Mouse (Mus musculus) mouse trophoblast stem cell (cell line): ENCODE data around the gene Rassf8.

Source experiments
- in situ Hi-C, 2 experiments: fragments of 300-500 bp; cut with MseI, MboI; formaldehyde crosslinking; loops; 2 replicates in 1 of 2; 3 replicates in 1 of 2; pipeline ENCODE4 v1.15.1; 2025

The Rassf8 gene

DNA sequence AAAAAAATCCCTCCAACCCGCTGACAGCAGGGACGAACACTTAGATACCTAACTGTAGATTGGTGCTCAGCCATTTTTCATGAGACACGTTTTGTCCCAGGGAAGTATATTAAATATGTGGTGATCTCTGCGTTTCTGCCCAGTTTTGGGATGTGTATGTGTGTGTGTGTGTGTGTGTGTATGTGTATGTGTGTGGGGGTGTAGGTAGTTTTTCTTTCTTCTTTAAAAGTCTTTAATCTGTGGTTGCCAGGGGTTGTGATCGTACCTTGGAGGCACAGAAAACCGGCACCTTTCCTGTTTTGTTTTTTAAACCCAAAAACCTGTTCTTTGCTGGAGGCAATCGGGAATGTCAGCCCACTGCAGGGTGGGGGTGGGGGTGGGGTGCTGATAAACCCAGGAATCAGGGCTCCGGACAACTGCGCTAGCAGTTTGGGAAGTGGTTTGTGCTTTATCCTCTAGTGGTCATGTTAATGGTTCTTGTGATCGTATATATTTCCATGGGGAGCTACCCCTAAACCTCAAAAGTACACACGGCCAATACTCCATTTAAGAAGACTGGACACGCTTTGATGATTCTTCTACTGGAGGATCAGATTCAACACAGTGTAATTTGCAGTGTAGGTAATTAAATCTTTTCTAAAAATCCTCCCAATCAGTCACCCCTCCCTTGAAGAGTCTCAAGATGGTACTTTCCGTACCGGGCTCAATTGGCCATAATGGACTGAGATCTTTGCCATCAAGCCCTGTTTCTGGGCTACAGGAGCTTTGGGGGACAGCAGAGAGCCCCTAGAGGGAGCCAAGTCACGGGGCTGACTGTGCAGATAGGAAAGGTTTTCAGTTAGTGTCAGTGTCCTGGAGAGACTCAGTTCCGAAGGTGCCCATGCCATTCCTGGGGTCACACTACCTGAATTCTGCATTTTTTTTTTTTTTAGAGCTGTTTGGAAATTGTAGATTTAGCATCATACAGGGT is 1.4 kb downstream of the Rassf8 start:
- in situ Hi-C loops: no loop called here

- in situ Hi-C loops: no loop called here
Observed at GRCm38 (mm10) chr6:145750394-145750793, 3.8 kb downstream of the Rassf8 start.

DNA sequence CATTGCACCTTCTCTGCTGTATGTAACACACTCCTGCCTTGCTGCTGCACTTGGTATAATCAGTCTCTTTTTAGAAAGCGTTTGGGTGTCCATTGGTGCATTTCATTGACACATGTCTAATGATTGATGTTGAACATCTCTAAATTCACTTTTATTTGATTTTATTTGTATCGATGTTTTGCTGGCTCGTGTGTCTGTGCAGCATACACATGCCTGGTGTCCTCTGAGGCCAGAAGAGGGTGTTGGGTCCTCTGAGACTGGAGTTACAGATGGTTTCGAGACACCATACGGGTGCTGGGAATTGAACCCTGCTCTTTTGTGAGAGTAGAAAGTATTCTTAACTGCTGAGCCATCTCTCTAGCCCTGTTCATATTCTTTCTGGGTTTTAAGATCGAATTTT is 6.7 kb downstream of the Rassf8 start:
- in situ Hi-C loops: no loop called here

- in situ Hi-C loops: no loop called here
Observed at GRCm38 (mm10) chr6:145754416-145754815, 7.9 kb downstream of the Rassf8 start.

GRCm38 (mm10) chr6:145755942-145756639 is 9.5 kb downstream of the Rassf8 start:
- in situ Hi-C loops: no loop called here

GRCm38 (mm10) chr6:145756640-145757005 is 10.1 kb downstream of the Rassf8 start:
- in situ Hi-C loops: no loop called here

DNA sequence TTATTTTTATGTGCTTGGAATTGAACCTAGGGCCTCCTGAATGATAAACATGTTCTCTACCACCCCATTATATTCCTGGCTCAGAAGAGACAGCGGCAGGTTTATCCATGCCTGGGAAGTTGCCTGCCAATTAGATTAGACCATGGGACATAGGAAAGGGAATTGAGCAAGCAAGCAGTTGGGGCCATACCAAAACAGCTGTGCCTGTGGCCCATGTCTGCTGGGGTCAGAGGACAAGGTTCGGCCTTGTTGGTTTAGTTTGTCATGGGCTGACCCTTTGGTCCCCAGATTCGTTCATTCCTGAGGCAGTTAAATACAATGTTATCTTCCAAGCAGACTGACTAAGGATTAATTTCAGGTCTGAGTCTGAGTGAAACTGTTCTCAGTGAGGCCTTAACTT is 10.8 kb downstream of the Rassf8 start:
- in situ Hi-C loops: no loop called here

- in situ Hi-C loops: no loop called here
Observed at GRCm38 (mm10) chr6:145758685-145759084, 12.1 kb downstream of the Rassf8 start.

DNA sequence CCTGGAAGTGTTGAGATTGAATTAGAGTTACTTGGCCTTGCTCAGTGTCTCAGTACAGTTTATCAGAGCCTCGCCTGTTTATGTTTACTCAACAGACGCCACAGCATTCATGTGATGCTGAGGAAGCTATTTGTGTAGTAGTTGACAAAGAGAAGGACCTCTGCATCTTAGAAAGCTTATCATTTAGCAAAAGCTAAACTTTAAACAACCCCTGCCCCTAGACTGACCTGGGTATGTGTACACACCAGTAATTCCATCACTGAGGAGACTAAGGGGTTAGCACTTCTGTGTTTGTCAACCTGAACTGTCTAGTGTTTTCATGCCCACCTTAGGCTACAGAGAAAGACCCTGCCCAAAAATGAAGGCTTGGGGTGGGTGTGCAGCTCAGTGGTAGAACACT is 12.9 kb downstream of the Rassf8 start:
- in situ Hi-C loops: no loop called here

DNA sequence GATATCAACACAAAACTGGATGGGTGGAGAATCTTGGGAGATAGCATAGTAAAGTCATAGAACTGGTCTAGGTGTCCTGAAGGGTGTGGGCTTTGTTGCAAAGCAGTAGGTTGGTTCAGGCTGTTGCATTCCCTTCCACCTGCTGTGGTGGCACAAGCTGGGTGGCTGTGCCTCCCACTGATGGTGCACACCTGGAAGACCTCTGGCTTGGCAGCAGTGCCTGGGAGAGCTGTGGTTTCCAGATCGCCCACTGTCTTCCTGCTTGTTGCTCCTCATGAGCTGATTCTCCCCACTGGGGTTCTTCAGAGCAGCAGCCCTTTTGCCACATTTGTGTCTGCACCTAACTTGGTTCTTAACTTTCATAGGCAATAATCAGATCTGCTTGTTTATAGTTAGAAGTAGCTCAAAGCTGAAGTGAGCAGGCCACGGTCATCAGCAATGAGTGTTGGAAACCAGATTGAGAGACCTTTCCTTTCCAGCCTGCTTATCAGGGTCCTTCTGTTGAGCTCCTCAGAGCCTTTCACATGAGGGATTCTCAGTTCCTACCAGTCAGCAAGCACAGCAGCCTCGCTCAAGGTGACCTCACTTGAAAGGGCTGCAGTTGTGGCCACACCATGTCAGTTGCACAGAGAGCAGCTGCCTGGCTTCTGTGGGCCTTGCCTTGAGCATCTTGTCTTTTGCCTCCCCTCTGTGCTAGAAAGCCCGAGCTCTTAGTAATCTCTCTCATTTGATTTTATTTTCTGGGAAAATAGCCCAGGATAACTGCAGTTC is 13.9 kb downstream of the Rassf8 start:
- in situ Hi-C loops: no loop called here

DNA sequence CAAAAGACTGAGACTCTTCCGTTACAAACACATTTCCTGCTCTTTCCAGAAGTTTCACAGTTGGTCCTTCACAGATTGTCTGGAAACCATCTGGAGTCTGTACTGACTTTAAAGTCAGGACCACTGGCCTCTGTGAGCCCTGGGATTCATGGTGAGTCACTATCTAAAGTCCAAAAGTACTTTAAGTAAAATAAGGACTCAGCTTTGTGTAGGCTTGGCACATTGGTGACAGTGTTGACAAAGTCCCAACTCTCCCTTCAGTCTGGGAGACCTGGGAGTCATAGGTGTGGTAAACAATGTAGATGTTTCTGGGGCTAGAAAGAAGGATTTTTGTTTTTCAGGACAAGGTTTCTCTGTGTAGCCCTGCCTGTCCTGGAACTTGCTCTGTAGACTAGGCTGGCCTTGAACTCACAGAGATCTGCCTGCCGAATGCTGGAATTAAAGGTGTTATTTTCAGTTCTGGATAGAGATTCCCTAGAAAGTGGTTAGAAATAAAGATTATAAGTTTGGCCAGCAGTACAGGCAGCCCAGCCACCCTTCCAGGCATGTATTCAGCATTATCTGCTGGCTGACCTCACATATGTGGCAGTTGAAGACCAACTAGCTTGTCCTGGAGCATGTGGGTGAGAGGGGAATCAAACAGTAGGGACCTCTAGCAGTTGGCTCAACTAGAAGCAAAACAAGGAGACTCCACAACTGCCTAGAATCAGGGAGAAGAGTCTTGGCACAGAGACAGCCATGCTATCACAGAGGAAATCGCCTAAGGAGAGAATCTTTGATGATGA is 14.8 kb downstream of the Rassf8 start:
- in situ Hi-C loops: no loop called here

DNA sequence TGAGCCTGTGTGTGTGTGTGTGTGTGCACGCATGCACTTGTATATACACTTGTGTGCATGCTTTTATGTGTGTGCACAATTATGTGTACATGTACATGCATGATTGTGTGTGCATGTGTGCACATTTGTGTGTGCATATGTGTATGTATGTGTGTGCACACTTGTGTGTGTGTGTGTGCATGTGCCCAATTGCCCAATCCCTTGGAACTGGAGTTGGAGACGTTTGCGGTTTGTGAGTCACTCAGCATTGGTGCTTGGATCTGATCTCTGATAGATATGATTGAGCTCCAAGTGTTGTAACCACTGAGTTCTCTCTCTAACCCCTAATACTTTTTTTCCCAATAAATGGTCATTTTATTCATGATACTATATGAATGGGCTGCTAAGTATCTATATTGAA is 15.5 kb downstream of the Rassf8 start:
- in situ Hi-C loops: no loop called here

- in situ Hi-C loops: no loop called here
Observed at GRCm38 (mm10) chr6:145763051-145763450, 16.5 kb downstream of the Rassf8 start.

DNA sequence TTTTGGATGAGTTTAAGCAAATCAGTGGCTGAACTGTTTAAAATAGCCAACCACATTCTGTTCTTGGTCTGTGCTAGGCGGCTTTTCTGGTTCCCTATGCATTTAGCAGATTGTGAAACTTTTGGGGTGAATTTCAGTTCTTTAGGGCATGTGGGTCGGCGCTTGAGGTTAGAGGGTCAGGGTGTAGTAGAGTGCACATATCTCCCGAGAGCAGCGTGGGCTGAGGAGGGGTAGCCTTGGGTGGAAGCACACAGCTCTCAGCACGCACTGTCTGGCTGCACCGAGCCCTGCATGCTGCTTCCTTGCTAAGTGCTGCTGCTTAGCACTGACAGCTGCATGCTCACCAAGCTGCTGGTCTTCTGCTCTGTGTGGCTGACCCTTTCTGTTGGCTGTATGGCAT is 18.5 kb downstream of the Rassf8 start:
- in situ Hi-C loops: no loop called here

DNA sequence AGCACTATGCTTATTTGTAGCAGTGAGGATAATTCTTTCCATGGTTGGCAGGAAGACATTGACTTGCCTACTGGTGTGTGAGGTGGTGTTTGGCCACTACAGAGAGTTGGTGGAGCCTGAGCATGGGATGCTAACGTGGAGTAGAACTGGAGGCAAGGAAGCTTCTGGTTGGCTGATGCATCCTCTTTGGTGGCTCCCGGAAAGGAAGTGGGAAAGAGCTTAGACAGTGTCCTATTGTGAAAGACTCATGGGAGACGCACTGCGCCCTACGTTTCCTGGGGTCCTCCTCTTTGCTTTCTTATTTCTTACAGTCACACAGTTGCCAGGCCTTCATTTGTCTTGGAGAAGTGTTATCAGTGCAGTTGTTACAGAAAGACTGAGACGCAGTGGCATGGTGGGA is 20.4 kb downstream of the Rassf8 start:
- in situ Hi-C loops: no loop called here

DNA sequence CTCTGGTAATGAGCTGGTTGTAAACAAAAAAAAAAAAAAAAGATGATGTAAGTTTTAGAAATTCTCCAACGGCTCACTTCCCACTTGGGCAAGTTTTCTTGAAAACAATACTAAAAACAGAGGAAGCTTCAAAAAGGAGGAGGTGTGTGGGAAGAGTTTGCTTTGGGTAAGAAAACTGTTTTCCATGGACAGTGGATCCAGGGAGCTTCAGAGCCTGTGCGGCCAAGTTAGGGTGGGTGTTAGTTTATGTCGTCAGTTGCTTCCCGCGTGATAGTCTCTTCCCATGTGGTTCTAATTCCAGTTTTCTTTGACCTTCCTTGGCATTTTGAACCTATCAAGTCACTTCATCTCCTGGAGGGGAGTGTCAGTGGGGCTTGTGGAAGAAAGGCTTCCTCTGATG is 21.1 kb downstream of the Rassf8 start:
- in situ Hi-C loops: no loop called here

DNA sequence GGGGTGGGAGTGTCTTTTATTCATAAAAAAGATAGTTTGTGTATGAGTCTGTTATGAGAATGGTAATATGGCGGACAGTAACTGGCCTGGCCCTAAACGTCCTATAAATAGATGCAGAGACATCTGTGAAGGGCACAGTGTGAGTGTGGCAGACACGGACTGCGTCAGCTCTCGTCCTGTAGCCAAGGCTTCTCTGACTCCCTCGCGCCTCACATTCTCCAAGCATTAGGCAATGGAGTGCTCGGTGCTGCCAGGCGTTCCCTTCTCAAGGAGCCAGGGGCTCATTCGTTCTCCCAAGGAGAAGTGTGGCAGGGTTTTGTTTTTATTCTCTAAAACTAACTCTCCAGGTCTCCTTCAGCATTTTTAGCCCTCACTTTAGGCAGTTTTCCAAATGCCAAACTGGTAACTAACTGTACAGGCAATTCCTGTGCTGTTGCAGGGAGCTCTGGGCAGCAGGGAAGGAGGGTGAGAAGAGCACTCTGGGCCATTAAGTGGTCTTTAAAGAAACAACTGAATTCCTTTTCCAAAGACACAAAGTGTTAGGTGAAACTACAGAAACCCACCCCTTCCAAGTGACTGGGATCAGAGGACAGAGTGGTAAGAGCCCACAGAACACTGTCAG is 22.2 kb downstream of the Rassf8 start:
- in situ Hi-C loops: no loop called here

DNA sequence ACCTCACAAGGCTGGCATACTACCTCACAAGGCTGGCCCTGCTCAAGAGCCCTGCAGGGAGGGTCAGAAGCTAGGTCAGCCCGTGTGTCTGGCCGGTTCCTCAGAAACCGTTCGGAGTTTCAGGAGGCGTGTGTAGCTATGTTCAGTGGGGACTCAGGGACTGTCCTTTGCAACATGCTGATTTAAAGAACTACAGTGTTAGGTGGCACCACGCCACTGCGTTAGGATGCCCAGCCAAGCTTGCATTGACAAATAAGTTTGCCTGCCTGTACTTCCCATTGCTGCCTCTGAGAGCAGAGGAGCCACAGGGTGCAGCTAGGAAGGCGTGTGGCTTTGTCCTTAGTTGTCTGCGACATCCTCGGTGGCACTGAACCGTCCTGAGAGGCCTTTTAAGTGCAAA is 23.3 kb downstream of the Rassf8 start:
- in situ Hi-C loops: no loop called here

- in situ Hi-C loops: no loop called here
Observed at GRCm38 (mm10) chr6:145770272-145771000, 23.9 kb downstream of the Rassf8 start.

DNA sequence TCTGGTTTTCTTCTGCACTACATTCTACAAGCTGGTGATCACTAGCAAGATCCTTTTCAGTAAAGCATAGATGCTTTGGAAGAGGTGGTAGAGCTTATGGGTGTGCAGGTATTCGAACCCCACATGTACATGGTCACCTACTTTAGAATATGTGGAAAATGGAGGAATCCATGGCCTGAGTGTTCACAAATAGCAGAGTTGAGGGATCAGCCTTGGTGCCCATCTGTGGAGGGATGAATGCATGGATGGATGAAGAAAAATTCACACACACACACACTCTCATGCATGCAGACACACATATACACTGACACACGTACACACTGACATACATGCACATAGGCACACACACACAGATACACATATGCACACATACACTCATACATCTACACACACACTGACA is 27.9 kb downstream of the Rassf8 start:
- in situ Hi-C loops: no loop called here
